Mouse (Mus musculus) megakaryocyte-erythroid progenitor cell, adult 5-6 weeks (primary cell): ENCODE measurements around the gene Ndfip2. TPM values are rescaled to one million over a fixed set of nuclear protein-coding genes. Genes with fewer than 3 reads are reported as not detected.

Experiments used
- ATAC-seq: replicated peaks from 2 replicates; pipeline ENCODE4 v1.8.0; 2016; ENCODE audit warnings: mild to moderate bottlenecking, inconsistent platforms; ENCODE audit not compliant: severe bottlenecking, poor library complexity, low FRiP score, low TSS enrichment
- total RNA-seq, 2 experiments: library from RNA; stranded (forward) in 1 of 2; stranded (reverse) in 1 of 2; fragments of 200-1000, 215-1000 nt in 1 of 2; fragments of >200 nt in 1 of 2; fragmentation: Nextera tagmentation in 1 of 2; gene quantifications; 2 replicates each; pipeline ENCODE4 v1.2.3; 2014 to 2017

The Ndfip2 gene
- total RNA-seq (2014; fragmentation: Nextera tagmentation) (13.6 and 14.7 TPM in 2 replicates), total RNA-seq (2017) (13.8 and 16.2 TPM in 2 replicates)

- peak; percentile 95 for ATAC-seq
Measured at GRCm38 (mm10) chr14:105258379-105259034, at the start of gene Ndfip2. Gene Ndfip2 (plus strand): TSS chr14:105258573.

- ATAC-seq = no peak
Measured at GRCm38 (mm10) chr14:105219525-105220376, 38.6 kb upstream of the Ndfip2 start.

GRCm38 (mm10) chr14:105222240-105222639 lies 36.1 kb upstream of the Ndfip2 start:
- ATAC-seq = no peak

GRCm38 (mm10) chr14:105225790-105226189 lies 32.6 kb upstream of the Ndfip2 start:
- no peak for ATAC-seq

GRCm38 (mm10) chr14:105232421-105232820 lies 26.0 kb upstream of the Ndfip2 start:
- ATAC-seq = peak; percentile 97

GRCm38 (mm10) chr14:105236596-105236995 lies 21.8 kb upstream of the Ndfip2 start:
- ATAC-seq = no peak

GRCm38 (mm10) chr14:105237736-105238135 lies 20.6 kb upstream of the Ndfip2 start:
- ATAC-seq = no peak

GRCm38 (mm10) chr14:105238450-105239038 lies 19.8 kb upstream of the Ndfip2 start:
- ATAC-seq = no peak

- no peak for ATAC-seq
Measured at GRCm38 (mm10) chr14:105240120-105240519, 18.3 kb upstream of the Ndfip2 start.

GRCm38 (mm10) chr14:105243805-105244443 lies 14.4 kb upstream of the Ndfip2 start:
- no peak for ATAC-seq

- ATAC-seq = no peak
Measured at GRCm38 (mm10) chr14:105251038-105251437, 7.3 kb upstream of the Ndfip2 start.

- ATAC-seq = no peak
Measured at GRCm38 (mm10) chr14:105253304-105253703, 5.1 kb upstream of the Ndfip2 start.

- no peak for ATAC-seq
Measured at GRCm38 (mm10) chr14:105254401-105254800, 4.0 kb upstream of the Ndfip2 start.

- ATAC-seq = no peak
Measured at GRCm38 (mm10) chr14:105255620-105256019, 2.8 kb upstream of the Ndfip2 start.

GRCm38 (mm10) chr14:105259035-105259880 lies 885 bp downstream of the Ndfip2 start:
- ATAC-seq = peak; percentile 56

- ATAC-seq = no peak
Measured at GRCm38 (mm10) chr14:105262923-105263322, 4.5 kb downstream of the Ndfip2 start.

- 0 out of 2 replicates have a peak, but pooled peaks have one; percentile 32 for ATAC-seq
Measured at GRCm38 (mm10) chr14:105267095-105267494, 8.7 kb downstream of the Ndfip2 start.

- ATAC-seq = peak; percentile 57
Measured at GRCm38 (mm10) chr14:105272030-105272429, 13.7 kb downstream of the Ndfip2 start.

- no peak for ATAC-seq
Measured at GRCm38 (mm10) chr14:105272539-105272938, 14.2 kb downstream of the Ndfip2 start.
